Mouse (Mus musculus) small intestine, adult 2 months (tissue): ENCODE data around the gene Zfp229. TPM values are rescaled to one million over a fixed set of nuclear protein-coding genes. Genes with fewer than 3 reads are reported as not detected.
"Not testable (repeated sequence)": the region's sequence is repeated elsewhere in the genome, so short reads cannot be mapped to it uniquely, and the experiment has no call there.

Source experiments
- H3K27ac ChIP-seq: fragments of 200-500 bp; 2 replicates; pipeline ENCODE4 v1.5.1; 2012; ENCODE audit warnings: low read depth, low read length, control low read depth, inconsistent platforms; ENCODE audit not compliant: insufficient read depth
- H3K27me3 ChIP-seq: fragments of 200-500 bp; 2 replicates; pipeline ENCODE4 v1.6.1; 2012; ENCODE audit warnings: mild to moderate bottlenecking, moderate library complexity, low read length, inconsistent platforms; ENCODE audit not compliant: control insufficient read depth, insufficient read depth
- H3K36me3 ChIP-seq: fragments of 200-500 bp; 2 replicates; pipeline ENCODE4 v1.6.1; 2012; ENCODE audit warnings: mild to moderate bottlenecking, low read length, control low read depth, inconsistent platforms; ENCODE audit not compliant: control insufficient read depth, insufficient read depth
- H3K4me1 ChIP-seq: fragments of 200-500 bp; 2 replicates; pipeline ENCODE4 v1.6.1; 2012; ENCODE audit warnings: low read length, inconsistent platforms, mixed read lengths; ENCODE audit not compliant: control insufficient read depth, insufficient read depth, insufficient read length
- H3K4me3 ChIP-seq: fragments of 200-500 bp; 2 replicates; pipeline ENCODE4 v1.5.1; 2012; ENCODE audit warnings: low read depth, mild to moderate bottlenecking, control low read depth, inconsistent platforms, low read length, moderate library complexity
- CTCF ChIP-seq: fragments of 200-500 bp; IDR thresholded peaks from 2 replicates; pipeline ENCODE4 v1.5.1; 2012; ENCODE audit warnings: low read depth, mild to moderate bottlenecking, control low read depth, inconsistent platforms, low read length, moderate library complexity, mixed read lengths; ENCODE audit not compliant: insufficient replicate concordance, insufficient read length; ENCODE audit errors: extremely low read depth
- POLR2A ChIP-seq: fragments of 200-500 bp; IDR thresholded peaks from 2 replicates; pipeline ENCODE4 v1.6.1; 2012; ENCODE audit warnings: low read depth, mild to moderate bottlenecking, control low read depth, inconsistent platforms, low read length, moderate library complexity
- WGBS: fragments of 180-500 bp; shearing (Covaris S2); methylation state at CpG from one replicate; pipeline ENCODE4 v1.1.7; 2018; 5-methylcytosine and 5-hydroxymethylcytosine counted together
- polyA plus RNA-seq: library from polyadenylated mRNA; depleted of rRNA; stranded (reverse); fragments of >200 nt; gene quantifications from 2 replicates; pipeline ENCODE4 v1.2.3, GENCODE M21; 2012

The Zfp229 gene
- polyA plus RNA-seq, 1 experiment, result 0.37 TPM

- Histone ChIP-seq H3K36me3 (peaks cover 4% of the 10 kb centered on the region), H3K27ac (no peak overlapping the region), H3K4me1 (peaks cover 3% of the 10 kb centered on the region; the same call in 1 of the 2 replicates), H3K4me3 (no peak overlapping the region), H3K27me3 (no peaks in the 10 kb centered on the region)
- WGBS, result 14% methylated on average over 2 of the region's 2 CpGs
- no peak for TF ChIP-seq CTCF
- no peak for TF ChIP-seq POLR2A
Measured at GRCm38 (mm10) chr17:21708401-21708800, 22.2 kb upstream of the Zfp229 start.

- Histone ChIP-seq H3K27ac (0 out of 2 replicates have a peak overlapping the region, but pooled peaks have one; percentile 14), H3K36me3 (no peaks in the 10 kb centered on the region), H3K4me3 (no peak overlapping the region), H3K27me3 (no peaks in the 10 kb centered on the region), H3K4me1 (no peaks in the 10 kb centered on the region)
- WGBS, result 72% methylated on average over 4 of the region's 4 CpGs
- TF ChIP-seq CTCF (no peak), POLR2A (no peak)
Measured at GRCm38 (mm10) chr17:21733049-21733448, 2.5 kb downstream of the Zfp229 start.

- no peaks in the 10 kb centered on the region for H3K4me1 ChIP-seq
- WGBS, result under 1% methylated on average over 27 of the region's 27 CpGs
- no peaks in the 10 kb centered on the region for H3K27me3 ChIP-seq
- TF ChIP-seq POLR2A (0 out of 2 replicates have a peak, but pooled peaks have one; percentile 21), CTCF (no peak)
- no peaks in the 10 kb centered on the region for H3K36me3 ChIP-seq
- H3K27ac ChIP-seq, result peak overlapping the region; percentile 30; the same call in 1 of the 2 replicates
- H3K4me3 ChIP-seq, result peak overlapping the region; percentile 84
Measured at GRCm38 (mm10) chr17:21733529-21734031, 3.0 kb downstream of the Zfp229 start.

DNA sequence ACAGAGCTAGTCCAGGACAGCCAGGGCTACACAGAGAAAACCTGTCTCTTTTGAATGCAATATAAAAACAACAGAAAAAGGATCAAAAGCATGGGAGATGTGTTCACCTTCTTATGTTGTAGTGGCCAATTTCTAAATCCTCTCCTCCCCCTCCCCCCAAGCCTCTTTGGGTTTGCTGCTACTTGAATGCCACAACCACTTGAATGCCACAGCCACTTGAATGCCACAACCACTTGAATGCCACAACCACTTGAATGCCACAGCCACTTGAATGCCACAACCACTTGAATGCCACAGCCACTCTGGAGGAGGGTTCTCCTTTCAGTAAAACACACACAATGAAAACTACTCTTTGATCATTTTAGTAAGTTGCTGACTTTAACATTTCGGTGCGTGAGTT lies 22.2 kb downstream of the Zfp229 start:
- no peaks in the 10 kb centered on the region for H3K36me3 ChIP-seq
- TF ChIP-seq CTCF (no peak), POLR2A (no peak)
- peaks cover 2% of the 10 kb centered on the region; the same call in 1 of the 2 replicates for H3K4me1 ChIP-seq
- no peak overlapping the region for H3K4me3 ChIP-seq
- WGBS, result 44% methylated on average over 2 of the region's 2 CpGs
- H3K27ac ChIP-seq, result no peak overlapping the region
- no peaks in the 10 kb centered on the region for H3K27me3 ChIP-seq

GRCm38 (mm10) chr17:21753342-21754208 lies 23.0 kb downstream of the Zfp229 start:
- TF ChIP-seq POLR2A, result no peak
- TF ChIP-seq CTCF, result no peak
- WGBS, result 15% methylated on average over 20 of the region's 20 CpGs
- Histone ChIP-seq H3K4me1 (peaks cover 2% of the 10 kb centered on the region; the same call in 1 of the 2 replicates), H3K36me3 (no peaks in the 10 kb centered on the region), H3K27me3 (no peaks in the 10 kb centered on the region), H3K27ac (no peak overlapping the region), H3K4me3 (peak overlapping the region; percentile 49)

GRCm38 (mm10) chr17:21770336-21770735 lies 39.7 kb downstream of the Zfp229 start:
- Histone ChIP-seq H3K4me3 (no peak overlapping the region), H3K4me1 (no peaks in the 10 kb centered on the region), H3K36me3 (no peaks in the 10 kb centered on the region), H3K27ac (no peak overlapping the region), H3K27me3 (no peaks in the 10 kb centered on the region)
- TF ChIP-seq POLR2A (no peak), CTCF (no peak)
- 87% methylated on average over 2 of the region's 2 CpGs for WGBS

DNA sequence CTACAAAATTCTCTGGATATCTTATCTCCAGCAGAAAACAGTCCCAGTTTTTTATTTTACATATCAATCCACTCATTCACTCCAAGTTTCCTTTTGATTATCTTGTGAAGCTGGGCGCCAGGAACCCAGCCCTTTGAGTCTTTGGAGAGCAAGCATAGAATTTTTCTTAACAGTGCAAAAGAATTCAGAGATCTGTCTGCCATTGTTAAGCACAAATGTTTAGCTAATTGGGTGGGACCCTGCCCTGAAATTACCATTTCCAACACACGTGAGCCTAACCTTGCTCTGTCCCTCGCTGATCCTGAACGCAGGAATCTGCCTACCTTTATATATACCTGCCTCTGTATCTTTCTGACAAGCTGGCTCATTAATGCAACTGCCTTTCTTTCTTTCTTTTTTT lies 61.7 kb downstream of the Zfp229 start:
- Histone ChIP-seq H3K27ac (no peak overlapping the region), H3K27me3 (no peaks in the 10 kb centered on the region), H3K4me1 (no peaks in the 10 kb centered on the region), H3K36me3 (no peaks in the 10 kb centered on the region), H3K4me3 (no peak overlapping the region)
- 78% methylated on average over 4 of the region's 4 CpGs for WGBS
- no peak for TF ChIP-seq CTCF
- no peak for TF ChIP-seq POLR2A

DNA sequence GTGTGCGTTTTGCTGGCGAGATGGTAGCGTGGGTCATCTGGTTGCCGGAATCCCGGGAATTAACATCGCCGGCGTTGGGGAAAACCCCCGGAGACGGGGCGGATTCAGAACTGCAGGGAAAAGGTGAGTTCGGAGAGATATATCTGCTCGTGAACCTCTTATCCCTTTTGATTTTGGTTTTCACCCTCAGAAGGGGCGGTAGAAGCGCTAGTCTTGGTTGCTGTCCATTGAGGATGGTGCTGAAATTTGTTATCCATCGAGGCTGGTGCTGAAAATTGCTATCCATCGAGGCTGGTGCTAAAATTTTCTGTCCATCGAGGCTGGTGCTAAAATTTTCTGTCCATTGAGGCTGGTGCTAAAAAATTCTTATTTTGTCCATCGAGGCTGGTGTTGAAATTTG lies 70.8 kb downstream of the Zfp229 start:
- WGBS, result 45% methylated on average over 19 of the region's 19 CpGs

More for the DNA sequence above, 70.8 kb downstream of the Zfp229 start:
- not testable (repeated sequence) for H3K4me3 ChIP-seq, H3K27ac ChIP-seq, H3K36me3 ChIP-seq, H3K27me3 ChIP-seq, H3K4me1 ChIP-seq
